Mouse (Mus musculus): ENCODE results near the gene Coasy. TPM values are rescaled to one million over a fixed set of nuclear protein-coding genes. Genes with fewer than 3 reads are reported as not detected.
"Not testable (repeated sequence)": the region's sequence is repeated elsewhere in the genome, so short reads cannot be mapped to it uniquely, and the experiment has no call there.

Coasy gene
- total and polyA plus RNA-seq, 3 experiments = 15.8 to 22.1 (median 17.5) TPM

DNA sequence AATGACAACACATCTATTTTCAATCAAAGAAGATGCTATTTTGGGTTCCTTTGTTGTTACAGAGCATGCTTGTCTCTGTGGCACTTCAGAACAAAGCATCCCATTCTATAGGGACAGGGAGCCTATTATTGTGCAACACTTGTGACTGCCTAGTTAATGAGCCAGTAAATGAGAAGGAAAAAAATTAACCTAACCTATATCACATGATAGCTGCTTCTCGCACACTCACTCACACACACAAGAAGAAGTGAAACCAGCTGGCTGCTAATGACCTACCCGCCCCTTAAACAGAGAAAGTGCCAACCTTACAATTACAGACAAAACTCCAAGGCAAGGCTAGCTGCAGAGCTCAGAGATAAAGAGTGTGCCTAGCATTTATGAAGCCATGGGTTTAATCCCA lies 33.2 kb downstream of the Coasy start:
- Histone ChIP-seq H3K27me3 (ENCODE audit: control insufficient read depth, insufficient read depth, low read length) (no peaks in the 10 kb centered on the region), H3K79me2 (replicated peaks; ENCODE audit: control insufficient read depth, insufficient read depth, low read length) (peaks cover 11% of the 10 kb centered on the region), H3K4me3 (no peak overlapping the region), H3K4me1 (ENCODE audit: control insufficient read depth, insufficient read depth, low read length) (peaks cover 5% of the 10 kb centered on the region), H3K36me3 (ENCODE audit: control insufficient read depth, insufficient read depth, low read length) (peaks cover 17% of the 10 kb centered on the region), H3K9ac (ENCODE audit: low read depth, low read length) (no peak overlapping the region), H3K27ac (no peak overlapping the region; the same call in 1 of the 2 replicates)
- no peak for DNase-seq
- no peak for TF ChIP-seq CTCF (IDR thresholded peaks at IDR 0.05)
- no peak for TF ChIP-seq POLR2A (IDR thresholded peaks at IDR 0.05; ENCODE audit: insufficient read depth, low read depth, low read length)
- no peak for TF ChIP-seq EP300 (IDR thresholded peaks at IDR 0.05; ENCODE audit: insufficient read depth, low read depth, low read length)
- intact Hi-C loops (cut with DNase I) = no loop called here
- WGBS = 59% methylated on average over 2 of the region's 2 CpGs

DNA sequence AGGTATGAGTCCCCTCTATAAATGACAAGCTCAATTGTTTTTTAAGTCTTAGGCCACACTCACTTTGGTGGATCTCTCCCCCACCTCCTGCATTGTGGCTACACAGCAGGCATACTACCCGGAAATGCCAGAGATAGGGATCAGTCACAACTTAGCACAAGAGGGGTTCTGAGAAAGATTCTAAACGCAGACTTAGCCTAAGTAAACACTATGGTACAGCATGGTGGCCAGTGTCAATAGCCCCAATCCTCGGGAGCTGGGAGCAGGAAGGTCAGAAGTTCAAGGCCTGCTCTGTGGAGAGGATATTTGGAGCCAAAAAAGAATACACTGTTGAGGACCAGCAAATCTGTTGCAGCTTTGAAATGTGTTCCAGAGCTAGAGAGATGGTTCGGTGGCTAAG lies 35.7 kb downstream of the Coasy start:
- 8% methylated on average over 4 of the region's 4 CpGs for WGBS
- DNase-seq = no peak
- Histone ChIP-seq H3K27ac (no peak overlapping the region; the same call in 1 of the 2 replicates), H3K36me3 (ENCODE audit: control insufficient read depth, insufficient read depth, low read length) (peaks cover 17% of the 10 kb centered on the region), H3K4me1 (ENCODE audit: control insufficient read depth, insufficient read depth, low read length) (peaks cover 7% of the 10 kb centered on the region), H3K79me2 (replicated peaks; ENCODE audit: control insufficient read depth, insufficient read depth, low read length) (peaks cover 6% of the 10 kb centered on the region; the same call in 1 of the 2 replicates), H3K4me3 (peak overlapping the region; percentile 66; the same call in 1 of the 2 replicates), H3K9ac (ENCODE audit: low read depth, low read length) (0 out of 2 replicates have a peak overlapping the region, but pooled peaks have one; percentile 36), H3K27me3 (ENCODE audit: control insufficient read depth, insufficient read depth, low read length) (no peaks in the 10 kb centered on the region)
- intact Hi-C loops (cut with DNase I) = loop anchor here (2.0 kb wide), 2 partner anchors 31 to 57 kb away; partner anchors contain the start of genes Ccr10 and Mlx
- TF ChIP-seq POLR2A (IDR thresholded peaks at IDR 0.05; ENCODE audit: insufficient read depth, low read depth, low read length) (no peak), CTCF (IDR thresholded peaks at IDR 0.05) (no peak), EP300 (IDR thresholded peaks at IDR 0.05; ENCODE audit: insufficient read depth, low read depth, low read length) (no peak)

DNA sequence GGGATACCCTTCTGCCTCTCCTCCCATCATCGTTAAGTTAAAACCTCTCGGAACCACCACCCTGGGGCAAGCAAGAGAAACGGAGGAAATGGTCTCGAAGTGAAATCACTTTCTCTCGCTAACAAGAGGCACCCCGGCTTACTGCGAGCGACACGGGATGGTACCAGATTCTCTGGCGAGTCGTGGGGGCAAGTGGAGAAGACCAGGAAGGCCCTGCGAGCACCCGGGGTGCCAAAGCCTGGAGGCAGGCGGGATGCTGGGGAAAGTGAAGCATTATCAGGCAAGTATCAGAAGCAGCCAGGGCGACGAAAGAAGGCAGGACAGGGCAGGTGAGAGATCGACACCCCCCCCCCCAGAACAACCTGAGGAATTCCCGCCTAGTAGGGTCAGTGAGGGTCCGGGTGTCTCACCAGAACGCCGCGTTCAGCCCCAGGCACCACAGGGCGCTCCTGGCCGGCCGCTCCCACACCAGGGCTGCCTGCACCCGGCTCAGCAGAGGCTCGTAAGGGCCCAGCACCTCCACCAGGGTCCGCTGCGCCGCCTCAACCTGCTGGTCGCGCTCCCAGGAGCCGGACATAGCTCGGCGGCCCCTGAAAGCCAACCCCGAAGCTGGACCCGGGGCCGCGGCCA lies 36.9 kb downstream of the Coasy start:
- Histone ChIP-seq H3K4me1 (ENCODE audit: control insufficient read depth, insufficient read depth, low read length) (peaks cover 7% of the 10 kb centered on the region), H3K27ac (peak overlapping the region; percentile 98), H3K27me3 (ENCODE audit: control insufficient read depth, insufficient read depth, low read length) (no peaks in the 10 kb centered on the region), H3K9ac (ENCODE audit: low read depth, low read length) (peak overlapping the region; percentile 91), H3K79me2 (replicated peaks; ENCODE audit: control insufficient read depth, insufficient read depth, low read length) (peaks cover 4% of the 10 kb centered on the region; the same call in 1 of the 2 replicates), H3K36me3 (ENCODE audit: control insufficient read depth, insufficient read depth, low read length) (peaks cover 15% of the 10 kb centered on the region), H3K4me3 (peak overlapping the region; percentile 66)
- DNase-seq = no peak
- intact Hi-C loops (cut with DNase I) = loop anchor here (2.0 kb wide), 2 partner anchors 32 to 56 kb away; partner anchors contain the start of genes Ccr10 and Mlx
- WGBS = under 1% methylated on average over 38 of the region's 39 CpGs
- TF ChIP-seq CTCF (IDR thresholded peaks at IDR 0.05) (peak; percentile 51), EP300 (IDR thresholded peaks at IDR 0.05; ENCODE audit: insufficient read depth, low read depth, low read length) (no peak)

DNA sequence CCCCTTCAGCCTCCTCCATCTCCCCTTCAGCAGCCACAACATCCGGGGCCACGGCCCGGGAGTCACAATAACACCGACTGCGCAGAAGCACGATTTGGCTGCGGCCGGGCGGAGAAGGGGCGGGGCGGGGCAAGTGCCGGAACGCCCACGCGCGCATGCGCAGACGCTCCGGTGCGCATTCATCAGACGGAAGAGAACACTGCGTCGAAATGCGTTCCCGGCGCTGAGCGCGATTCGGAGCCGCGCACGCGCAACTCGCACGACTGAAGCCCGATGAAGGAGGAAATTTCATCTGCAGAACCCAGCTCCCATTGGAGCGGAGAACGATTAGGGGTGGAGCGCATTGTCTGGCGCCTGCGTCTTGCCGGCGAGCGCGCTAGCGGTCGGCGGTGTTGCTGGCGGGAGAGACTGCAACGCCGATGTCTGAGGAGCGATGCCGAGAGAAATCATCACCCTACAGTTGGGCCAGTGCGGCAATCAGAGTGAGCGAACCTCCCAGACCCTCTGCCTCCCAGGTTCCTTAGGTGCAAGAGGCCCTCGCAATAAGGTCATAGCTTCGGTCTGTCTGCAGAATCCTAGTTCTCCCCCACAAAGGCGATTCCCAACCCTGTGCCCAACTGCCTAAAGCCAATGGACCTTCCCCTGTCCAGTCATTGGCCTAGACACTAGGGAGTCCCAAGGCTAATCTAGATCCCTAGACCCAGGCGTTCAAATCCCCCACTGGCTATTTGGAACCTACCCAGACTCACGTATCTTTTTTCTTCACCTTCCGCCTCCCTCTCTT lies 37.6 kb downstream of the Coasy start, which contains the start of the genes Retreg3 and Tubg1:
Retreg3 (minus strand) TSS at position 133 of the 784 bp plus-strand sequence.
Tubg1 (plus strand) TSS at position 178 of the 784 bp plus-strand sequence.
- peaks cover 7% of the 10 kb centered on the region for H3K4me1 ChIP-seq (ENCODE audit: control insufficient read depth, insufficient read depth, low read length)
- WGBS = under 1% methylated on average over 61 of the region's 61 CpGs
- TF ChIP-seq CTCF (IDR thresholded peaks at IDR 0.05) = 0 out of 2 replicates have a peak, but pooled peaks have one; percentile 0
- TF ChIP-seq EP300 (IDR thresholded peaks at IDR 0.05; ENCODE audit: insufficient read depth, low read depth, low read length) = no peak; the same call in 1 of the 2 replicates
- TF ChIP-seq POLR2A (IDR thresholded peaks at IDR 0.05; ENCODE audit: insufficient read depth, low read depth, low read length) = peak; percentile 94
- peaks cover 15% of the 10 kb centered on the region for H3K36me3 ChIP-seq (ENCODE audit: control insufficient read depth, insufficient read depth, low read length)
- intact Hi-C loops (cut with DNase I) = loop anchor here (2.0 kb wide), 3 partner anchors 23 to 55 kb away; partner anchors contain the start of genes Ccr10 and Mlx
- peak within 1 kb of the TSS; percentile 98 for H3K27ac ChIP-seq
- peak; percentile 99 for DNase-seq
- H3K4me3 ChIP-seq = peak within 1 kb of the TSS; percentile 72
- H3K79me2 ChIP-seq (replicated peaks; ENCODE audit: control insufficient read depth, insufficient read depth, low read length) = peaks cover 4% of the 10 kb centered on the region; the same call in 1 of the 2 replicates
- H3K9ac ChIP-seq (ENCODE audit: low read depth, low read length) = peak within 1 kb of the TSS; percentile 91
- H3K27me3 ChIP-seq (ENCODE audit: control insufficient read depth, insufficient read depth, low read length) = no peaks in the 10 kb centered on the region

DNA sequence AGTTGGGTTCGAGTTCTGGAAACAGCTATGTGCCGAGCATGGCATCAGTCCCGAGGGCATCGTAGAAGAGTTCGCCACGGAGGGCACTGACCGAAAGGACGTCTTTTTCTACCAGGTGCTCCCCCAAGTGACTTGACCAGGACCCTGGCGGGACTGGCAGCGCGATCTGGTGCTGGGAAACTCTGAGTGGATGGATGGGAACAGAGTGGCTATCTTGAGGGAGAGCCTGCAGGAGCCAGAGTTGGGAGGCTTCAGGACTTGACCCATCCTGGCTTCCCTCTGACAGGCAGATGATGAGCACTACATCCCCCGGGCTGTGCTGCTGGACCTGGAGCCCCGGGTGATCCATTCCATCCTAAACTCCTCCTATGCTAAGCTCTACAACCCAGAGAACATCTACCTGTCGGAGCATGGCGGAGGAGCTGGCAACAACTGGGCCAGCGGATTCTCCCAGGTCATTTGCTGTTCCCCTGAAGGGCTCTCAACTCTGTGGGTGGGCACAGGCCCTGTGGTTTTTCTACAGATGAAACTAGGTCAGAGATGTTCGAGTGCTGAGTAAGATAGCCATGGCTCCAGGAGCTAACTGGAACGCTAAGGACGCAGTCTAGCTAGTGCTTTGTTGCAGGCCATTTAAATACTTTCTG lies 38.3 kb downstream of the Coasy start:
- Histone ChIP-seq H3K27ac (peak overlapping the region; percentile 84), H3K79me2 (replicated peaks; ENCODE audit: control insufficient read depth, insufficient read depth, low read length) (peaks cover 4% of the 10 kb centered on the region; the same call in 1 of the 2 replicates), H3K27me3 (ENCODE audit: control insufficient read depth, insufficient read depth, low read length) (no peaks in the 10 kb centered on the region), H3K36me3 (ENCODE audit: control insufficient read depth, insufficient read depth, low read length) (peaks cover 11% of the 10 kb centered on the region), H3K9ac (ENCODE audit: low read depth, low read length) (peak overlapping the region; percentile 63), H3K4me3 (peak overlapping the region; percentile 72), H3K4me1 (ENCODE audit: control insufficient read depth, insufficient read depth, low read length) (peaks cover 7% of the 10 kb centered on the region)
- 20% methylated on average over 19 of the region's 19 CpGs for WGBS
- intact Hi-C loops (cut with DNase I) = loop anchor here (2.0 kb wide), 1 partner anchor 24 kb away; no protein-coding TSS in a partner anchor
- TF ChIP-seq EP300 (IDR thresholded peaks at IDR 0.05; ENCODE audit: insufficient read depth, low read depth, low read length) (no peak), CTCF (IDR thresholded peaks at IDR 0.05) (no peak), POLR2A (IDR thresholded peaks at IDR 0.05; ENCODE audit: insufficient read depth, low read depth, low read length) (no peak)
- DNase-seq = peak in 1 of 2 experiments; percentile 53

DNA sequence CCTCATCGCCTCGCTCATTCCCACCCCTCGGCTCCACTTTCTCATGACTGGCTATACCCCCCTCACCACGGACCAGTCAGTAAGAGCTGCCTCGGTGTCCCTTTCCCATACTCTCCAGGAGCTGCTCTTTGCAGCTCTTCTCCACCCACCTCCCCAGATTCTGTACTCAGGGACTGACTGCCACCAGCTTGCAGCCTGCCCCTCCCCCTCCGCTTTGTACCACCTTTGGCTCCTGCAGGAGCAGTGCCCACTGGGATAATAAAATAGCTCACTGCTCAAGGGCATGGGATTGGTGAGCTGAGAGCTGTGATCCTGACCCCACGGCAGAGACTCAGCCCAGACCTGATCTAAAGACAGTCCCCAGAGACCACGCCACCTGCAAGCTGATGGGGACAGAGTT lies 42.1 kb downstream of the Coasy start:
- H3K79me2 ChIP-seq (replicated peaks; ENCODE audit: control insufficient read depth, insufficient read depth, low read length); H3K27ac ChIP-seq; H3K9ac ChIP-seq (ENCODE audit: low read depth, low read length); DNase-seq; H3K27me3 ChIP-seq (ENCODE audit: control insufficient read depth, insufficient read depth, low read length); H3K36me3 ChIP-seq (ENCODE audit: control insufficient read depth, insufficient read depth, low read length); H3K4me3 ChIP-seq; intact Hi-C loops (cut with DNase I); H3K4me1 ChIP-seq (ENCODE audit: control insufficient read depth, insufficient read depth, low read length): not testable (repeated sequence)
- WGBS = 96% methylated on average over 8 of the region's 8 CpGs

DNA sequence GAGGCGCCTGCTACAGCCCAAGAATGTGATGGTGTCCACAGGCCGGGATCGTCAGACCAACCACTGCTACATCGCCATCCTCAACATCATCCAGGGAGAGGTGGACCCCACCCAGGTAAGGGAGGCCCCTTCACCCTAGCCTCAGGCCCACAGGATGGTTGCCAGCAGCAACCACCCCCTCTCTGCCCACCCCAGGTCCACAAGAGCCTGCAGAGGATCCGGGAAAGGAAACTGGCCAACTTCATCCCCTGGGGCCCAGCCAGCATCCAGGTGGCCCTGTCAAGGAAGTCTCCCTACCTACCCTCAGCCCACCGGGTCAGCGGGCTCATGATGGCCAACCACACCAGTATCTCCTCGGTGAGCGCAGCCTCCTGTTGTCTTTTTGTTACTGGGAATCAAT lies 42.6 kb downstream of the Coasy start:
- H3K36me3 ChIP-seq (ENCODE audit: control insufficient read depth, insufficient read depth, low read length); H3K27ac ChIP-seq; H3K79me2 ChIP-seq (replicated peaks; ENCODE audit: control insufficient read depth, insufficient read depth, low read length); DNase-seq; H3K4me1 ChIP-seq (ENCODE audit: control insufficient read depth, insufficient read depth, low read length); H3K9ac ChIP-seq (ENCODE audit: low read depth, low read length); intact Hi-C loops (cut with DNase I); H3K27me3 ChIP-seq (ENCODE audit: control insufficient read depth, insufficient read depth, low read length); H3K4me3 ChIP-seq: not testable (repeated sequence)
- 95% methylated on average over 9 of the region's 9 CpGs for WGBS

Measured in heart, adult 2 months (tissue).